Mouse (Mus musculus): ENCODE data around the gene Igf1r. TPM values are rescaled to one million over a fixed set of nuclear protein-coding genes. Genes with fewer than 3 reads are reported as not detected.

Gene Igf1r
- total RNA-seq, 1 experiment, result 23.5 TPM

GRCm38 (mm10) chr7:68026076-68026475 lies 73.4 kb downstream of the Igf1r start:
- H3K4me3 ChIP-seq (ENCODE audit: insufficient read depth in 1 of 2, low read depth in 1 of 2, low read length in 2 of 2, poor library complexity in 1 of 2, severe bottlenecking in 1 of 2), result no peak overlapping the region
- no peak for DNase-seq (ENCODE audit: low read depth, low spot score)
- H3K9ac ChIP-seq (ENCODE audit: insufficient read depth, low read depth, low read length, poor library complexity, severe bottlenecking), result no peak overlapping the region
- in situ Hi-C loops (cut with MboI; ENCODE audit: low sequenced_read_pairs in 2 of 2, unreplicated experiment in 2 of 2), result no loop called here
- TF ChIP-seq ZC3H11A (IDR thresholded peaks at IDR 0.05; ENCODE audit: borderline replicate concordance, low read depth, low read length), result no peak
- TF ChIP-seq HCFC1 (IDR thresholded peaks at IDR 0.05; ENCODE audit: borderline replicate concordance, insufficient read depth, low read length), result no peak
- H3K9me3 ChIP-seq (ENCODE audit: control insufficient read depth, insufficient read depth, low read depth, low read length), result no peaks in the 10 kb centered on the region
- no peak overlapping the region for H3K27ac ChIP-seq (ENCODE audit: insufficient read depth, low read depth, low read length, poor library complexity, severe bottlenecking)
- no peaks in the 10 kb centered on the region; the same call in 1 of the 2 replicates for H3K36me3 ChIP-seq (ENCODE audit: control insufficient read depth, insufficient read depth, low read length, poor library complexity, severe bottlenecking)
- H3K4me1 ChIP-seq (ENCODE audit: control insufficient read depth in 2 of 2, insufficient read depth in 2 of 2, low read length in 2 of 2, poor library complexity in 1 of 2), result no peaks in the 10 kb centered on the region

- no peak overlapping the region for H3K4me3 ChIP-seq (ENCODE audit: insufficient read depth in 1 of 2, low read depth in 1 of 2, low read length in 2 of 2, poor library complexity in 1 of 2, severe bottlenecking in 1 of 2)
- no peak overlapping the region for H3K9ac ChIP-seq (ENCODE audit: insufficient read depth, low read depth, low read length, poor library complexity, severe bottlenecking)
- no peak for DNase-seq (ENCODE audit: low read depth, low spot score)
- no peaks in the 10 kb centered on the region for H3K4me1 ChIP-seq (ENCODE audit: control insufficient read depth in 2 of 2, insufficient read depth in 2 of 2, low read length in 2 of 2, poor library complexity in 1 of 2)
- no peaks in the 10 kb centered on the region for H3K9me3 ChIP-seq (ENCODE audit: control insufficient read depth, insufficient read depth, low read depth, low read length)
- no peaks in the 10 kb centered on the region; the same call in 1 of the 2 replicates for H3K36me3 ChIP-seq (ENCODE audit: control insufficient read depth, insufficient read depth, low read length, poor library complexity, severe bottlenecking)
- no peak overlapping the region for H3K27ac ChIP-seq (ENCODE audit: insufficient read depth, low read depth, low read length, poor library complexity, severe bottlenecking)
- TF ChIP-seq HCFC1 (IDR thresholded peaks at IDR 0.05; ENCODE audit: borderline replicate concordance, insufficient read depth, low read length) (no peak), ZNF384 (IDR thresholded peaks at IDR 0.05; ENCODE audit: low read depth, low read length) (no peak), CHD2 (IDR thresholded peaks at IDR 0.05; ENCODE audit: low read depth, low read length) (no peak), ZC3H11A (IDR thresholded peaks at IDR 0.05; ENCODE audit: borderline replicate concordance, low read depth, low read length) (no peak), MAFK (IDR thresholded peaks at IDR 0.05; ENCODE audit: insufficient read depth, low read depth, low read length) (no peak)
- in situ Hi-C loops (cut with MboI; ENCODE audit: low sequenced_read_pairs in 2 of 2, unreplicated experiment in 2 of 2), result no loop called here
These were observed 75.5 kb downstream of the Igf1r start for GRCm38 (mm10) chr7:68028167-68028566.

GRCm38 (mm10) chr7:68030846-68031245 lies 78.2 kb downstream of the Igf1r start:
- no peaks in the 10 kb centered on the region for H3K36me3 ChIP-seq (ENCODE audit: control insufficient read depth, insufficient read depth, low read length, poor library complexity, severe bottlenecking)
- DNase-seq (ENCODE audit: low read depth, low spot score), result no peak
- H3K4me1 ChIP-seq (ENCODE audit: control insufficient read depth in 2 of 2, insufficient read depth in 2 of 2, low read length in 2 of 2, poor library complexity in 1 of 2), result no peaks in the 10 kb centered on the region
- no peak overlapping the region for H3K9ac ChIP-seq (ENCODE audit: insufficient read depth, low read depth, low read length, poor library complexity, severe bottlenecking)
- H3K4me3 ChIP-seq (ENCODE audit: insufficient read depth in 1 of 2, low read depth in 1 of 2, low read length in 2 of 2, poor library complexity in 1 of 2, severe bottlenecking in 1 of 2), result no peak overlapping the region
- H3K9me3 ChIP-seq (ENCODE audit: control insufficient read depth, insufficient read depth, low read depth, low read length), result no peaks in the 10 kb centered on the region
- in situ Hi-C loops (cut with MboI; ENCODE audit: low sequenced_read_pairs in 2 of 2, unreplicated experiment in 2 of 2), result no loop called here
- TF ChIP-seq CHD2 (IDR thresholded peaks at IDR 0.05; ENCODE audit: low read depth, low read length) (no peak), HCFC1 (IDR thresholded peaks at IDR 0.05; ENCODE audit: borderline replicate concordance, insufficient read depth, low read length) (no peak), ZC3H11A (IDR thresholded peaks at IDR 0.05; ENCODE audit: borderline replicate concordance, low read depth, low read length) (no peak), ZNF384 (IDR thresholded peaks at IDR 0.05; ENCODE audit: low read depth, low read length) (no peak), MAFK (IDR thresholded peaks at IDR 0.05; ENCODE audit: insufficient read depth, low read depth, low read length) (no peak)
- no peak overlapping the region for H3K27ac ChIP-seq (ENCODE audit: insufficient read depth, low read depth, low read length, poor library complexity, severe bottlenecking)

- Histone ChIP-seq H3K4me1 (ENCODE audit: control insufficient read depth in 2 of 2, insufficient read depth in 2 of 2, low read length in 2 of 2, poor library complexity in 1 of 2) (no peaks in the 10 kb centered on the region), H3K4me3 (ENCODE audit: insufficient read depth in 1 of 2, low read depth in 1 of 2, low read length in 2 of 2, poor library complexity in 1 of 2, severe bottlenecking in 1 of 2) (no peak overlapping the region), H3K36me3 (ENCODE audit: control insufficient read depth, insufficient read depth, low read length, poor library complexity, severe bottlenecking) (no peaks in the 10 kb centered on the region), H3K27ac (ENCODE audit: insufficient read depth, low read depth, low read length, poor library complexity, severe bottlenecking) (no peak overlapping the region), H3K9me3 (ENCODE audit: control insufficient read depth, insufficient read depth, low read depth, low read length) (no peaks in the 10 kb centered on the region), H3K9ac (ENCODE audit: insufficient read depth, low read depth, low read length, poor library complexity, severe bottlenecking) (no peak overlapping the region)
- no peak for DNase-seq (ENCODE audit: low read depth, low spot score)
- in situ Hi-C loops (cut with MboI; ENCODE audit: low sequenced_read_pairs in 2 of 2, unreplicated experiment in 2 of 2), result no loop called here
- TF ChIP-seq ZC3H11A (IDR thresholded peaks at IDR 0.05; ENCODE audit: borderline replicate concordance, low read depth, low read length) (no peak), ZNF384 (IDR thresholded peaks at IDR 0.05; ENCODE audit: low read depth, low read length) (no peak), MAFK (IDR thresholded peaks at IDR 0.05; ENCODE audit: insufficient read depth, low read depth, low read length) (no peak), HCFC1 (IDR thresholded peaks at IDR 0.05; ENCODE audit: borderline replicate concordance, insufficient read depth, low read length) (no peak), CHD2 (IDR thresholded peaks at IDR 0.05; ENCODE audit: low read depth, low read length) (no peak)
These were observed 83.9 kb downstream of the Igf1r start for GRCm38 (mm10) chr7:68036527-68036926.

GRCm38 (mm10) chr7:68038846-68039245 lies 86.2 kb downstream of the Igf1r start:
- in situ Hi-C loops (cut with MboI; ENCODE audit: low sequenced_read_pairs in 2 of 2, unreplicated experiment in 2 of 2), result no loop called here
- H3K9ac ChIP-seq (ENCODE audit: insufficient read depth, low read depth, low read length, poor library complexity, severe bottlenecking), result no peak overlapping the region
- TF ChIP-seq ZNF384 (IDR thresholded peaks at IDR 0.05; ENCODE audit: low read depth, low read length), result no peak
- no peak for TF ChIP-seq CHD2 (IDR thresholded peaks at IDR 0.05; ENCODE audit: low read depth, low read length)
- no peak for TF ChIP-seq MAFK (IDR thresholded peaks at IDR 0.05; ENCODE audit: insufficient read depth, low read depth, low read length)
- no peak for TF ChIP-seq ZC3H11A (IDR thresholded peaks at IDR 0.05; ENCODE audit: borderline replicate concordance, low read depth, low read length)
- TF ChIP-seq HCFC1 (IDR thresholded peaks at IDR 0.05; ENCODE audit: borderline replicate concordance, insufficient read depth, low read length), result no peak
- H3K9me3 ChIP-seq (ENCODE audit: control insufficient read depth, insufficient read depth, low read depth, low read length), result no peaks in the 10 kb centered on the region
- no peak overlapping the region for H3K27ac ChIP-seq (ENCODE audit: insufficient read depth, low read depth, low read length, poor library complexity, severe bottlenecking)
- no peak for DNase-seq (ENCODE audit: low read depth, low spot score)
- H3K4me1 ChIP-seq (ENCODE audit: control insufficient read depth in 2 of 2, insufficient read depth in 2 of 2, low read length in 2 of 2, poor library complexity in 1 of 2), result no peaks in the 10 kb centered on the region
- H3K36me3 ChIP-seq (ENCODE audit: control insufficient read depth, insufficient read depth, low read length, poor library complexity, severe bottlenecking), result no peaks in the 10 kb centered on the region
- no peak overlapping the region for H3K4me3 ChIP-seq (ENCODE audit: insufficient read depth in 1 of 2, low read depth in 1 of 2, low read length in 2 of 2, poor library complexity in 1 of 2, severe bottlenecking in 1 of 2)
